Mouse (Mus musculus) midbrain, embryonic 14.5 days (tissue): Measurements from ENCODE around the gene Skap1. TPM values are rescaled to one million over a fixed set of nuclear protein-coding genes. Genes with fewer than 3 reads are reported as not detected.

ENCODE experiments used
- ATAC-seq: fragments of 200-750 bp; cut with Nextera tagmentation; 2 replicates; pipeline ENCODE4 v1.8.0; 2017; ENCODE audit warnings: moderate number of reproducible peaks, moderate library complexity; ENCODE audit not compliant: low FRiP score, low TSS enrichment
- DNase-seq: peaks from one replicate; pipeline ENCODE4 v3.0.0-alpha.2; 2015
- H3K27ac ChIP-seq: fragments of 300-500 bp; sonication (generic); replicated peaks from 2 replicates; pipeline ENCODE4 v1.5.1; 2014; ENCODE audit warnings: mild to moderate bottlenecking, low read depth, low read length, moderate library complexity
- H3K27me3 ChIP-seq: fragments of 300-500 bp; sonication (generic); 2 replicates; pipeline ENCODE4 v1.6.1; 2014; ENCODE audit warnings: low read length, control low read depth, mixed read lengths; ENCODE audit not compliant: control insufficient read depth, insufficient read depth
- H3K36me3 ChIP-seq: fragments of 300-500 bp; sonication (generic); 2 replicates; pipeline ENCODE4 v1.6.1; 2014; ENCODE audit warnings: low read length, control low read depth; ENCODE audit not compliant: control insufficient read depth, insufficient read depth
- H3K4me1 ChIP-seq: fragments of 300-500 bp; sonication (generic); 2 replicates; pipeline ENCODE4 v1.6.1; 2014; ENCODE audit warnings: mild to moderate bottlenecking, antibody characterized with exemption, low read length, control low read depth; ENCODE audit not compliant: control insufficient read depth, insufficient read depth
- H3K4me2 ChIP-seq: fragments of 300-500 bp; sonication (generic); 2 replicates; pipeline ENCODE4 v1.6.1; 2014; ENCODE audit warnings: mild to moderate bottlenecking, low read length, moderate library complexity
- H3K4me3 ChIP-seq: fragments of 300-500 bp; sonication (generic); replicated peaks from 2 replicates; pipeline ENCODE4 v1.5.1; 2014; ENCODE audit warnings: low read depth, low read length
- H3K9ac ChIP-seq: fragments of 300-500 bp; sonication (generic); replicated peaks from 2 replicates; pipeline ENCODE4 v1.6.1; 2014; ENCODE audit warnings: mild to moderate bottlenecking, low read length, moderate library complexity
- H3K9me3 ChIP-seq: fragments of 300-500 bp; sonication (generic); 2 replicates; pipeline ENCODE4 v1.6.1; 2016; ENCODE audit warnings: low read length, control low read depth, mixed read lengths; ENCODE audit not compliant: control insufficient read depth
- WGBS: fragments of 180-500 bp; shearing (Covaris S2); extraction: QIAGEN DNeasy Blood & Tissue Kit; methylation state at CpG from one replicate; pipeline ENCODE4 v1.1.7; 2014; 5-methylcytosine and 5-hydroxymethylcytosine counted together
- polyA plus RNA-seq: library from polyadenylated mRNA; unstranded; fragments of >200 nt; fragmentation: Nextera tagmentation; extraction: Ambion mirVana; gene quantifications from 2 replicates; pipeline ENCODE4 v1.2.1, GENCODE M21; 2014

The Skap1 gene
- polyA plus RNA-seq, 1 experiment from 2014 or later, result 2.9 TPM

DNA sequence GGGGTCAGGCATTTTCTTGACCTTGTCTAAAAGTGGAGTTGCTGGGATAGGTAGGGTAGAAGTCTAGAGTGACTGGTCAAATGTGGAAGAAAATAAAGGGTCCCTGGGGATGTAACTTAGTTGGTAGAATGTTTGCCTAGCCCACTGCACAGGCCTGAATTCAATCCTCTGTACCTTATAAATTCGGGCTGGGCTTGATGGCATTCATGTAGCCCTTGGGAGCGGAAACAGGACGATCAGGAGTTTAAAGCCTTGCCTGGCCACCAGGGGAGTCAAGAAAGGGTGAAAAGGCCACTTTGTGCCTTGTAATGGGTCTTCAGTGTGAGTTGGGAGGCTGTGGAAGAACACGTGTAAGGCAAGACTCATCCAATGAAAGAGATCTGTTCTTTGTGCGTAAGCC is 325.6 kb downstream of the Skap1 start:
- ATAC-seq, result no peak
- Histone ChIP-seq H3K4me2 (peak overlapping the region; percentile 87), H3K4me3 (peak overlapping the region; percentile 92), H3K27me3 (no peaks in the 10 kb centered on the region), H3K27ac (no peak overlapping the region), H3K36me3 (0 out of 2 replicates have a peak, but pooled peaks cover 2% of the 10 kb centered on the region), H3K9me3 (no peaks in the 10 kb centered on the region), H3K4me1 (peaks cover 11% of the 10 kb centered on the region), H3K9ac (peak overlapping the region; percentile 90)
- DNase-seq, result no peak
- 6% methylated on average over 5 of the region's 5 CpGs for WGBS

DNA sequence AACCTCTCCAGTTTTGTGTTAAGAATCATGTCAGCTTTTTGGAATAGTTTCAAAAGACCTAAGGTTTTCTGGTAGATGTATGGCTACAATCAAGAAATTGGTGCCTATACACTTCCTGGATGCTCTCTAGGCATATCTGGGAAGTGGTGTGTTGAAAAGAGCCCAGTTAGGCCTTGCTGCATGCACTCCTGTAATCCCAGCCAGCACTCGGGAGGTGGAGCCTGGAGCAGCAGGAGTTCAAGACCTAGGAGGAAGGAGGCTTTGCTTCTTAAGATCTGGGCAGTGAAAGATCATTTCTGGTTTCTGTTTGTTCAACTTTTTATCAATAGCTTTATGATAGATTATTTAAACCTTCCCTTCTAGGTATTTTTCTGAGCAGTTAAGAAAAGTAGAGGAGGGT is 326.3 kb downstream of the Skap1 start:
- peak overlapping the region; percentile 92 for H3K4me3 ChIP-seq
- H3K27ac ChIP-seq, result no peak overlapping the region
- H3K27me3 ChIP-seq, result no peaks in the 10 kb centered on the region
- no peak overlapping the region; the same call in 1 of the 2 replicates for H3K9ac ChIP-seq
- 0 out of 2 replicates have a peak, but pooled peaks cover 5% of the 10 kb centered on the region for H3K36me3 ChIP-seq
- ATAC-seq (no peak), DNase-seq (no peak)
- no peaks in the 10 kb centered on the region for H3K9me3 ChIP-seq
- WGBS, result 5% methylated on average over 1 of the region's 1 CpGs
- H3K4me1 ChIP-seq, result peaks cover 11% of the 10 kb centered on the region
- peak overlapping the region; percentile 87 for H3K4me2 ChIP-seq

DNA sequence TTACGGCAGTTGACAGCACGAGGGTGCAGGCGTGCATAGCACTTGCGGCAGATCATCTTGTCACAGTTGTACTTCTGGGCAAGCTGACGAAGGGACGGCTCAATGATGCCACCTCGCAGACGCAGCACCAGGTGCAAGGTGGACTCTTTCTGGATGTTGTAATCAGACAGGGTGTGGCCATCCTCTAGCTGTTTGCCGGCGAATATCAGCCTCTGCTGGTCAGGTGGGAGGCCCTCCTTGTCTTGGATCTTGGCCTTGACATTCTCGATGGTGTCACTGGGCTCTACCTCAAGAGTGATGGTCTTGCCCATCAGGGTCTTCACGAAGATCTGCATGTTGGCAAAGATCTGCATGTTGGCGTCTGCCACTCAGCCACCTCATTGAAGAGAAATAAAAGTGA is 331.1 kb downstream of the Skap1 start:
- no peak overlapping the region for H3K27ac ChIP-seq
- no peak overlapping the region for H3K4me3 ChIP-seq
- H3K9me3 ChIP-seq, result no peaks in the 10 kb centered on the region
- H3K4me2 ChIP-seq, result no peak overlapping the region
- no peak for ATAC-seq
- H3K4me1 ChIP-seq, result peaks cover 4% of the 10 kb centered on the region
- no peak for DNase-seq
- no peaks in the 10 kb centered on the region for H3K27me3 ChIP-seq
- 98% methylated on average over 13 of the region's 13 CpGs for WGBS
- H3K9ac ChIP-seq, result no peak overlapping the region
- H3K36me3 ChIP-seq, result peaks cover 14% of the 10 kb centered on the region

DNA sequence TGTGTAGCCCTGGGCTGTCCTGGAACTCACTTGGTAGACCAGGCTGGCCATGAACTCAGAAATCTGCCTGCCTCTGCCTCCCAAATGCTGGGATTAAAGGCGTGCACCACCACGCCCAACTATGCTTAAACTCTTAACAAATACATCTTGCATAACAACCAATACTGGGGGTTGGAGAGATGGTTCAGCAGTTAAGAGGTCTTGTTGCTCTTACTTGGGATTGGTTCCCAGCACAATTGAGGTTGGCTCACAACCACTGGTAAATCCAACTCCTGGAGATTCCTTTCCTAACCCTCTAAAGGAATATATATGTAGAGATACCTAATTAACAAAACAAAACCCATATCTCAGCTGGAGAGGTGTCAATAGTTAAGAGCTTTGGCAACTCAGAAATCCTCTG is 331.7 kb downstream of the Skap1 start:
- no peak for ATAC-seq
- no peak overlapping the region for H3K4me3 ChIP-seq
- H3K4me2 ChIP-seq, result no peak overlapping the region
- H3K9me3 ChIP-seq, result no peaks in the 10 kb centered on the region
- 92% methylated on average over 2 of the region's 2 CpGs for WGBS
- no peak overlapping the region for H3K27ac ChIP-seq
- no peaks in the 10 kb centered on the region; the same call in none of the 2 replicates for H3K4me1 ChIP-seq
- H3K36me3 ChIP-seq, result peaks cover 18% of the 10 kb centered on the region
- H3K27me3 ChIP-seq, result no peaks in the 10 kb centered on the region
- no peak overlapping the region for H3K9ac ChIP-seq
- no peak for DNase-seq

DNA sequence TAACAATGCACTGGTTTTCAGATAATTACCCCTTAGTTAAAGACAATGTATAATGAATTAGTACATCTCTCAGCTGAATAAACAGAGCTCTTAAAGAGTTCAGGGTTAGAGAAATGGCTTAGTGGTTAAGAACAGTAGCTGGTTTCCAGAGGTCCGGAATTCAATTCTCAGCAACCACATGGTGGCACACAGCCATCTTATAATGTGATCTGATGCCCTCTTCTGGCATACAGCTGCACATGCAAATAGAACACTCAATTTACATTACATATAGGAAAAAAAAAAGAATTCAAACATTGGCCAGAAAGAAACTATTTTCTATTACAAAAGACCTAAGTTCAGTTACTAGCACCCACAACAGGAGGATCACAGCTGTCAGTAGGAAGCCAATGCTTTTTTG is 332.2 kb downstream of the Skap1 start:
- Histone ChIP-seq H3K9me3 (no peaks in the 10 kb centered on the region), H3K4me3 (no peak overlapping the region), H3K27me3 (no peaks in the 10 kb centered on the region), H3K36me3 (peaks cover 22% of the 10 kb centered on the region), H3K4me2 (no peak overlapping the region), H3K4me1 (no peaks in the 10 kb centered on the region; the same call in 1 of the 2 replicates), H3K9ac (no peak overlapping the region), H3K27ac (no peak overlapping the region)
- DNase-seq (peak; percentile 18), ATAC-seq (no peak)
- 68% methylated on average over 1 of the region's 1 CpGs for WGBS

DNA sequence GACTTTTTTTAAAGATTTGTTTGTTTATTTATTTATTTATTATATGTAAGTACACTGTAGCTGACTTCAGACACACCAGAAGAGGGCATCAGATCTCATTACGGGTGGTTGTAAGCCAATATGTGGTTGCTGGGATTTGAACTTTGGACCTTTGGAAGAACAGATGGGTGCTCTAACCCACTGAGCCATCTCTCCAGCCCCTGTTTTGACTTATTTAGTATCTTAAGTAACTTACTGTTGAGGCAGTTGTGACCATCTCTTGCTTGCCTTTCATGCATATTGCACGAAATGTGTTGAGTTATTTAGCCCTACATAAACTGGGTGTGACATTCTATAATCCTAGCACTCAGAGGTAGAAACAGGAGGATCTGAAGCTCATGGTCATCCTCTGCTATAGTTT is 335.1 kb downstream of the Skap1 start:
- ATAC-seq (no peak), DNase-seq (no peak)
- Histone ChIP-seq H3K27me3 (no peaks in the 10 kb centered on the region), H3K27ac (no peak overlapping the region), H3K4me3 (no peak overlapping the region), H3K36me3 (peaks cover 51% of the 10 kb centered on the region), H3K9ac (no peak overlapping the region), H3K4me1 (no peaks in the 10 kb centered on the region), H3K9me3 (no peaks in the 10 kb centered on the region), H3K4me2 (no peak overlapping the region)
- WGBS, result 90% methylated on average over 2 of the region's 2 CpGs

DNA sequence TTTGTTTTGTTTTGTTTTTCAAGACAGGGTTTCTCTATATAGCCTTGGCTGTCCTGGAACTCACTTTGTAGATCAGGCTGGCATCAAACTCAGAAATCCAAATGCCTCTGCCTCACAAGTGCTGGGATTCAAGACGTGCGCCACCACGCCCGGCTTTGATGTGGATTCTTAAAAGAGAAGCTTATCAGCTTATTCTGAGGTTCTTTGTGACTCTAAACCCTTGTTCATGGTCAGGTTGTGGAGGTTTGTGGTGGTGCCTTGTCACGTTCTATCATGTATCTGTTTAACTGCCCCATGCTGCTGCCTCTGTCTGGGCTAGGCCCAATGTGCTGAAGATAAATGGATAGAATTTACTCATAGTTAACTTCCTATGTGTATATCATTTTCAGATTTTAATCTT is 341.2 kb downstream of the Skap1 start:
- Histone ChIP-seq H3K9me3 (no peaks in the 10 kb centered on the region), H3K36me3 (peaks cover 94% of the 10 kb centered on the region), H3K4me2 (no peak overlapping the region), H3K4me1 (no peaks in the 10 kb centered on the region), H3K27ac (no peak overlapping the region), H3K27me3 (no peaks in the 10 kb centered on the region), H3K9ac (no peak overlapping the region), H3K4me3 (no peak overlapping the region)
- no peak for DNase-seq
- 93% methylated on average over 5 of the region's 5 CpGs for WGBS
- no peak for ATAC-seq

DNA sequence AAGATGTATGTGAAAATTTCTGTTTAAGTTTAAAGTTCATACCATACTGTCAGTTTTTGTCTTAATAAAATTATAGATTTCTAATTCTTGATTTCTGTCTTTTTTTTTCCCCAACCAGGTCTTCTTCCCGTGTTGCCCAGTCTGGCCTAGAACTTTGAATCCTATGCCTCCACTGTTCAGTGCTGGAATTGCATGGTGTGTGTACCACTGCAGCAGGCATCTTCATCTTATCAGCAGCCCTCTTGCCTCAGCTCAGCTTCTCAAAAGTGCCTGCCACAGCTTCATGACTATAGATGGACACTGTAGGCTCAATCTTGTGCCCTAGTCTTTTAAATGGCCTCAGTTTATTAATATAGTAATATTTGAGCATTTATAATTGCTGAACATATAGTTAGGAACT is 343.7 kb downstream of the Skap1 start:
- Histone ChIP-seq H3K27me3 (no peaks in the 10 kb centered on the region), H3K9ac (no peak overlapping the region), H3K36me3 (peaks cover 80% of the 10 kb centered on the region), H3K27ac (no peak overlapping the region), H3K4me3 (no peak overlapping the region), H3K9me3 (no peaks in the 10 kb centered on the region), H3K4me2 (no peak overlapping the region), H3K4me1 (no peaks in the 10 kb centered on the region)
- no peak for ATAC-seq
- DNase-seq, result peak; percentile 26
- WGBS, result 57% methylated on average over 1 of the region's 1 CpGs
